Mouse (Mus musculus) layer of hippocampus, postnatal 36 days (tissue): ENCODE results near the gene D330020A13Rik. TPM values are rescaled to one million over a fixed set of nuclear protein-coding genes. Genes with fewer than 3 reads are reported as not detected.
A peak's percentile ranks its signal among the peaks of the same experiment; 100 is the strongest.
"Not testable (repeated sequence)": the region's sequence is repeated elsewhere in the genome, so short reads cannot be mapped to it uniquely, and the experiment has no call there.

Experiments used
- DNase-seq, 2 experiments: peaks; one replicate each; pipeline ENCODE4 v3.0.0; 2022
- total RNA-seq, 2 experiments: library from RNA; stranded (reverse); gene quantifications; 2 replicates each; pipeline ENCODE4 v1.2.3; 2021

Gene D330020A13Rik
- total RNA-seq, result not detected

DNA sequence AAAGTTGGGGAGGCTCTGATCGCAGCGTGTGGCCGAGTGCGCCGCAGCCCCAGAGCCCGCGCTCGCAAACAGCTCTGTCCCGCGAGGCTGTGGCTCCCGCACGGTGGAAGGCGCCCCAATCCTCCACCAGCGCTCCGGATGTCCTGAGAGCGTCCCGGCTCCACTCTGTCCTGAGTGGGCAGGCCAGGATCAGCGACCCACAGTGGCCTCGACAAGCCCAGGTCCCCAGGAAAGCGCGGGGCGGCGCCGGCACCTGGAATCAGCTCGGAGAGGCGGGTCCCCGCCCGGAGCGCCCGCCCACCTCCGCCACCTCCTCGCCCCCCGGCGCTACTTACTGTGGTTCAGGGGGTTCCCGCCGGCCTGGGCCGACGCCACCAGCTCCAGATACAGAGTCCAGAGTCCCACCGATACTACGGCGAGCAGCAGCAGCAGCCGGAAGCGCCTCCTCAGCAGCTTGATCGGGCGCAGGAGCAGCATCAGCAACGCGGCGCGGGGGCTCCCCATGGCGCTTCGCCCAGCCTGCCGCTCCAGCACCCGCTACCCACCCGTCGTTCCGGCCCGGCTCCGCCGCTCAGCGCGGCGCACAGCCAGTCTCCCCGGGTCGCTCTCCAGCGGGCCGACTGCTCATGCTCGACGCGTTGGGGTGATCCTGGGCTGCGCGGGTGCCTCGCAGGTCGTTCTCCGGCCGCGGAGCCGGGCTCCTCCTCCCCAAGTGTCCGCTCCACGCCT lies at the start of gene D330020A13Rik, which contains the start of gene B4galnt3:
Gene D330020A13Rik, plus strand, starts transcription at position 309 of the 729 bp plus-strand sequence.
Gene B4galnt3, minus strand, starts transcription at position 504 of the 729 bp plus-strand sequence.
- peak; percentile 45 to 62 for DNase-seq

- DNase-seq, result no peak
These were observed 47.5 kb upstream of the D330020A13Rik start for GRCm38 (mm10) chr6:120246676-120247075.

GRCm38 (mm10) chr6:120249831-120250230 lies 44.3 kb upstream of the D330020A13Rik start:
- no peak for DNase-seq

DNA sequence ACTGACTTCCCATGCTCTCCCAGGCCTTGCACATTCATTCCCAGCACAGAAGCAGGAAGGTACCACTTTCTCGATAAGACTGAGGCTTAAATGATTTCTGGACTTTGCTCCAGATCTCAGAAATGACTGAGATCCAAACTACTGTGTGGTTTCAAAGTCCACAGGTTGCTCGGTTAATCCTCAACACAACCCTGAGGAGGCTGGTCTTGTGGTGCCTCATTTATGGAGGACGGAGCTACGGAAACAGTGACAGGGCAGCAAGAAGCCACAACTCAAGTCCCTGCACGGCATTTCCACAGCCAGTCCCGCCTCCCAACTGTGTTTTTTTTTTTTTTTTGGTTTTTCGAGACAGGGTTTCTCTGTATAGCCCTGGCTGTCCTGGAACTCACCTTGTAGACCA lies 43.2 kb upstream of the D330020A13Rik start:
- no peak for DNase-seq

DNA sequence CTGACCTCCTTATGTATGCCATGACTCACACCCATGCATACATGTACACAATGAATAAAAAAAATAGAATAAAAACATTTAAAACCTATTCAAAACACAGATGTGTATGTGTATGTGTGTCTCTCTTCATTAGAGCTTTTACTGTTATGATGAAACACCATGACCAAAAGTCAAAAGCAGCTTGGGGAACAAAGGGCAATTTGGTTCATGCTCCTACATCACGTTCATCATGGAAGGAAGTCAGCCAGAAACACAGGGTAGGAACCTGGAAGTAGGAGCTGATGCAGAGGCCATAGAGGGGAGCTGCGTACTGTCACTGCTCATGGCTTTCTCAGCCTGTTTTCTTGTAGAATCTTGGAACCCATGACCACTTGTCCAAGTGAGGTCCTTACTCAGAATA lies 41.4 kb upstream of the D330020A13Rik start:
- DNase-seq, result no peak

- DNase-seq, result no peak
These were observed 39.5 kb upstream of the D330020A13Rik start for GRCm38 (mm10) chr6:120254640-120255039.

DNA sequence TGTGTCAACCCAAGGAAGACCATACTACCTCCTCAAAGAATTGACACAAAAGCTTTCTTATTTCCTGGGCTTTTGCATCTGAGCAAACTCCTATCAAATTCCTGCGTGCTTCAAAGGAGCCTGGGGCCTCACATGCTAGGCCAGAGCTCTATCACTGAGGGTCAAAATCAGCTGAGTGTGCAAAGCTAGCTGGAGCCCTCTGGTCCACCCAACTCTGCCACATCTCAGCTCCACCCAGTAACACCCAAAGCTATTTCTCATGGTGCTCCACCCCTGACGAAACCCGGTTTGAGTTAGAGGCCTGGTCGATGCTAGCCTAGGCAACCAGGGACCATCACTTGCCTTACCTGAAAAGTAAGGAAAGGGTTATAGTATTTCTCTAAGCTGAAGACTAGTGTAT lies 39.0 kb upstream of the D330020A13Rik start:
- DNase-seq, result no peak

DNA sequence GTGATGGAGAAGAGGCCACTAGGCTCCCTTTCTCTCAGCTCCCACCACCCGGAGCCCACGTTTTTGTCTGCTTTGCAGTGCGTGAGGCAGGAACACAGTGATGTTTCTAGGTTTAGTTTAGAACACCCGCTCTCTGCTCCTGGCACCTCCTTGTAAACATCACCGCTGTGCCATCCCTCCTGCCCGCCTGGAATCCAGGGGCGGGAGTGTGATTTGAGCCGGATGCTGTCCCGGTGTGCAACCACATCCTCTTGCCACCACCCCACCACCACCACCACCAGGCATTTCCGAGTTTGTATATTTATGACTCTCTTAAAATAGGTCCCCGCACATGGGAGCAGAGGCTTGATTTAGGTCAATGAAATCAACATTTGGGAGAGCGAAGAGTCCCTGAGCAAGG lies 38.5 kb upstream of the D330020A13Rik start:
- DNase-seq, result no peak

DNA sequence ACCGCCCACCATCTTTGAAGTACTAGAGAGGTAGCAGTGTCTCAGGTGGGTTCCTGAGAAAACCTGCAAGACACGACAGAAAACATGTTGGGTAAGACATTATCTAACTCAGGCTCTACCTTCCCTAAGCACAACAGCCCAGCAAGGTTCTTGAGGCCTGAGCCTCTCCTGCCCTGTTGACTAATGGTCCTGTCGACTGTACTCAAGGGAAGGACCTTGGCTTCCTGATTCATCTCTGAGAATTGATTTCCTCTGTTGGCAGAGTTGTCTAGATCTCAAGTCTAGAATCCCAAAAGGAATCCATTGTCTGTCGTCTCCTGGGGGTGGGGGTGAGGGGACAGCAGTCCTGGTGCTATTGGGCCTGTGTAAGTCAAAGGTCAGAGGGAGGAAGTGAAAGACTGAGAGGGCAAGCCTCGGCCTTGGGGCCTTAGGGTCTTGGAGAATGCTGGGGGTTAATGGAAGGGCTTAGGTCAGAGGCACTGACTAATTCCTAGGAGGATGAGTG lies 37.7 kb upstream of the D330020A13Rik start:
- no peak for DNase-seq

- no peak for DNase-seq
These were observed 34.7 kb upstream of the D330020A13Rik start for GRCm38 (mm10) chr6:120259481-120259880.

DNA sequence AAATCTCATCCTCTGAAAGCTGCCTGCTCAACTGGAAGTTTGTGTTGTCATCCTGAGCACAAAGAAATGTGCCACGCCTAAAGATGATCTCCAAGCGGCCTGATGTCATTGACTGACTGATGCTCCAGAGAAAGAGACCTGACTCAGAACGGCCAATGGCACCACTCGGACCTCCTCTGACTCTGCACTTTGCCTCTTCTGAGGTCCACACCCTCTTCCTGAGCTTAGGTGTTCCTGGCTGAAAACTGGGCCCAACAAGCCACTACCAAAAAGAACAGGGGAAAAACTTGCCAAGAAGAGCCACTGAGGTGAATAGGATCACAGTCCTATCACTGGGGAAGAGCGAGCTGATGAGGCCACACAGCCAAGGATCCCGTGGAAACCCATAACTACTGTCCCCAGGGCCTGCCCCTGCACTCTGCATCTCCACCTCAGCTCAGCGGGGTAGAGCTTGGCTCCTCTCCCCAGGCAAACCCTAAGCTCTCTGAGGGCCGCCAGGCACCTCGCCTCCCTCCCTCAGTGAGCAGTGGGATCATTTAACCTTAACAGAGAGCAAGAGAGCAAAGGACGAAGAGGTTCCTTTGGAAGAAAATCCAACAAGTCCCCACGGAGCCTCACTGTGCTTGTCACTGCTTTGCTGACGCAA lies 31.2 kb upstream of the D330020A13Rik start:
- no peak for DNase-seq

- DNase-seq, result no peak
These were observed 30.6 kb upstream of the D330020A13Rik start for GRCm38 (mm10) chr6:120263608-120264007.

GRCm38 (mm10) chr6:120264151-120264550 lies 30.0 kb upstream of the D330020A13Rik start:
- DNase-seq, result no peak

- DNase-seq, result no peak
These were observed 20.0 kb upstream of the D330020A13Rik start for GRCm38 (mm10) chr6:120274181-120274580.

GRCm38 (mm10) chr6:120274887-120275286 lies 19.3 kb upstream of the D330020A13Rik start:
- DNase-seq, result no peak

DNA sequence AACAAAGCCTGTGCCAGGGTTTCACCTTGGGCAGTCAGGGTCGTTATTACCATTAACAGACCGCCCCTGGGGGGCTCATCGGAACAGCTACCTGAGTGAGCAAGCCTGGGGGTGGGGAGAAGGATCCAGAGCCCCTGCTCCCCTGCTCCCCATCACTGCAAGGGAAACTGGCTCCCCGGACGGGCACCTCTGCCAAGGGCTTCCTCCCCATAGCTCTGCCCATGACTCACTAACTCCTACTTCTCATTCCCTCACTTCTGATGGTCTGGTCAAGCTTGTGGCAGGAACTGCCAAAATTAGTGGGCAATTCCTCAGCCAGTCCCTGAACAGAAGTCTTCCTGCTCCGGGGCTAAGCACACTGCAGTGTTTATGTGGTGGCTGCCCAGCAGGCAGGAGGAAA lies 18.9 kb upstream of the D330020A13Rik start:
- no peak for DNase-seq

- DNase-seq, result no peak
These were observed 17.2 kb upstream of the D330020A13Rik start for GRCm38 (mm10) chr6:120276874-120277449.

GRCm38 (mm10) chr6:120287279-120287678 lies 6.9 kb upstream of the D330020A13Rik start:
- no peak for DNase-seq

DNA sequence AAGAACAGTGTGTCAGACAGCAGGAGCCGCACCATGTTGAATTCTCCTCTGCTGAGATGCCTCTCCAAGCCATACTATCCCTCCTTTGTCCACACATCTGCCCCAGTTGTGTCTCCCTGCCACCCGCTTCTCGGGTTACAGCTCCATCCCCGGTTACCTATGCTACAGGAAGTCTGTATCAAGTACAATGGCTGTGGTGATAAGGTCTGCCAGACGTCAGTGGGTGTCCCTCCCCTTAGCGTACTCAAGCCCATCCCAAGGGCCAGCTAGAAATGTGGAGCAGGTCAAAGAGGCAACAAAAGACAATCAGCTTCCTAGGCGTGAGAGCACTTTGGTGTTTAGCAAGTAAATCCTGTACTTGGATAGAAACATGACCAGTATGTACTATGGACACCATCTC lies 5.6 kb upstream of the D330020A13Rik start:
- DNase-seq, result no peak

- DNase-seq, result no peak
These were observed 4.7 kb upstream of the D330020A13Rik start for GRCm38 (mm10) chr6:120289430-120289829.

DNA sequence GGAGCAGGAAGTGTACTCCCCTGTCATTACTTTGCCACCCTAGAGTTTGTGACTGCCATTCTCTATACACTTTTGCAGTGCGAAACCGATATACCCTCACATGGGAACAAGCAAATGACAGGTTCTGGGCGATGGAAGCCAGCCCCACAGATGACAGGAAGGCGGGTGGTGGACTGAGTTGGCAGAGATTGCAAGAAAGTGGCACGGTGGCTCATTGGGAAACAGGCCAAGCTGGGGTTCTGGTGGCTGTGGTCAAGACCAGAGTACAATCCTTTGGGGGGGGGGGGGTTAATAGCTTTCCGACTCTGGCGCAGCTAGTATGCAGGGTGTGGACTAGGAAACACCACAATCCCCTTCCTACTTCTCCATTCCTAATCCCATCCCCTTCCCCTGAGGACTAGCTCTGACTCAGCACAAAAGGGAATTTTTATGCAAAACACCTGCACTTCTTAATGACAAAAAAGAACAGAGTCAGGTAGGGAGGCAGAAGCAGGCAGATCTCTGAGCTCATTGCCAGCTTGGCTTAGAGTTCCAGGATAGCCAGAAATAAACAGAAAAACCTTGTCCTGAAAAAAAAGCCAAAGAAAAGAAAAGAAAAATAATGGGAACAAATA lies 2.7 kb upstream of the D330020A13Rik start:
- DNase-seq, result no peak

GRCm38 (mm10) chr6:120294785-120295133 lies 595 bp downstream of the D330020A13Rik start:
- DNase-seq, result peak in 1 of 2 experiments; percentile 11

- not testable (repeated sequence) for DNase-seq
These were observed 2.4 kb downstream of the D330020A13Rik start for GRCm38 (mm10) chr6:120296589-120296988.
